Mouse (Mus musculus) heart, adult 2 months (tissue): ENCODE data around the gene Gpr160. TPM values are rescaled to one million over a fixed set of nuclear protein-coding genes. Genes with fewer than 3 reads are reported as not detected.

Experiments used
- DNase-seq, 2 experiments: peaks; one replicate each; pipeline ENCODE4 v3.0.0; 2021
- H3K27ac ChIP-seq: fragments of 200-600 bp; 2 replicates; pipeline ENCODE4 v1.8.1; 2022
- H3K27me3 ChIP-seq: fragments of 200-500 bp; 2 replicates; pipeline ENCODE4 v1.6.1; 2012; ENCODE audit warnings: mild to moderate bottlenecking, low read length, inconsistent platforms, mixed read lengths; ENCODE audit not compliant: control insufficient read depth, insufficient read depth
- H3K36me3 ChIP-seq: fragments of 200-500 bp; 2 replicates; pipeline ENCODE4 v1.6.1; 2012; ENCODE audit warnings: low read length, inconsistent platforms; ENCODE audit not compliant: control insufficient read depth, insufficient read depth
- H3K4me1 ChIP-seq: fragments of 200-500 bp; 2 replicates; pipeline ENCODE4 v1.6.1; 2011; ENCODE audit warnings: low read length; ENCODE audit not compliant: control insufficient read depth, insufficient read depth
- H3K4me3 ChIP-seq: fragments of 200-600 bp; 2 replicates; pipeline ENCODE4 v1.8.1; 2022
- H3K79me2 ChIP-seq: fragments of 200-500 bp; replicated peaks from 2 replicates; pipeline ENCODE4 v1.6.1; 2012; ENCODE audit warnings: mild to moderate bottlenecking, inconsistent platforms, low read length, moderate library complexity, mixed read lengths; ENCODE audit not compliant: control insufficient read depth, insufficient read depth
- H3K9ac ChIP-seq: fragments of 200-500 bp; 2 replicates; pipeline ENCODE4 v1.6.1; 2012; ENCODE audit warnings: low read depth, mild to moderate bottlenecking, control low read depth, inconsistent platforms, low read length, mixed read lengths
- CTCF ChIP-seq: fragments of 200-600 bp; IDR thresholded peaks from 2 replicates; pipeline ENCODE4 v1.8.1; 2022; ENCODE audit warnings: antibody characterized with exemption, mild to moderate bottlenecking, moderate library complexity
- EP300 ChIP-seq: fragments of 200-500 bp; IDR thresholded peaks from 2 replicates; pipeline ENCODE4 v1.6.1; 2011; ENCODE audit warnings: low read depth, low read length, control low read depth; ENCODE audit not compliant: insufficient read depth
- POLR2A ChIP-seq: fragments of 200-500 bp; IDR thresholded peaks from 2 replicates; pipeline ENCODE4 v1.6.1; 2011; ENCODE audit warnings: mild to moderate bottlenecking, low read depth, low read length, control low read depth; ENCODE audit not compliant: insufficient read depth
- WGBS: fragments of 180-500 bp; shearing (Covaris S2); methylation state at CpG from one replicate; pipeline ENCODE4 v1.1.7; 2018; 5-methylcytosine and 5-hydroxymethylcytosine counted together
- intact Hi-C: fragments of 180-260 bp; cut with DNase I; formaldehyde crosslinking; loops from one replicate; pipeline ENCODE4 v1.15.1; 2025
- polyA plus RNA-seq: library from polyadenylated mRNA; depleted of rRNA; stranded (reverse); fragments of >200 nt; gene quantifications from 2 replicates; pipeline ENCODE4 v1.2.3, GENCODE M21; 2012
- total RNA-seq, 2 experiments: library from RNA; stranded (reverse); gene quantifications; 2 replicates each; pipeline ENCODE4 v1.2.3; 2021

The Gpr160 gene
- total and polyA plus RNA-seq, 3 experiments = 1.4 to 2.8 (median 1.9) TPM

DNA sequence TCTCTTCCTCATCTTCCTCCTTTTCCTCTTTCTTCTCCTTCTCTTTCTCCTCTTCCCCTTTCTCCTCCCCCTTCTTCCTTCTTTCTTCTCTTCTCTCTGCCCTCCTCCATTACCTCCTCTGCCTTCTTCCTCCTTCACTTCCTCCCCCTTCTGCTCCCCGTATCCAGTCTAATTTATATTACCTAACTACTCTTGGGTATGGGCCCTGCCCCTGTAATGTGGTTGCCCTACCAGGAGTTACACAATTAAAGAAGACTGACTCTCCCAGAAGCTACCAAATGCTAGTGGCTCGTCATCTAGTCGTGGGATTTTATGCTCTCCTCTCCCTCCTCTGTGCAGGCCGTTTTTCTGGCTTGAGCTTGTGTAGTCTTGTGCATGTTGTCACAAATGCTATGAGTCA lies 5.0 kb downstream of the Gpr160 start:
- intact Hi-C loops = no loop called here
- Histone ChIP-seq H3K79me2 (no peaks in the 10 kb centered on the region), H3K36me3 (no peaks in the 10 kb centered on the region; the same call in 1 of the 2 replicates), H3K4me1 (peaks cover 1% of the 10 kb centered on the region; the same call in 1 of the 2 replicates), H3K27me3 (no peaks in the 10 kb centered on the region), H3K9ac (no peak overlapping the region), H3K4me3 (no peak overlapping the region), H3K27ac (no peak overlapping the region)
- TF ChIP-seq EP300 (no peak), POLR2A (no peak), CTCF (no peak)
- no peak for DNase-seq
- 72% methylated on average over 4 of the region's 4 CpGs for whole genome bisulfite sequencing

DNA sequence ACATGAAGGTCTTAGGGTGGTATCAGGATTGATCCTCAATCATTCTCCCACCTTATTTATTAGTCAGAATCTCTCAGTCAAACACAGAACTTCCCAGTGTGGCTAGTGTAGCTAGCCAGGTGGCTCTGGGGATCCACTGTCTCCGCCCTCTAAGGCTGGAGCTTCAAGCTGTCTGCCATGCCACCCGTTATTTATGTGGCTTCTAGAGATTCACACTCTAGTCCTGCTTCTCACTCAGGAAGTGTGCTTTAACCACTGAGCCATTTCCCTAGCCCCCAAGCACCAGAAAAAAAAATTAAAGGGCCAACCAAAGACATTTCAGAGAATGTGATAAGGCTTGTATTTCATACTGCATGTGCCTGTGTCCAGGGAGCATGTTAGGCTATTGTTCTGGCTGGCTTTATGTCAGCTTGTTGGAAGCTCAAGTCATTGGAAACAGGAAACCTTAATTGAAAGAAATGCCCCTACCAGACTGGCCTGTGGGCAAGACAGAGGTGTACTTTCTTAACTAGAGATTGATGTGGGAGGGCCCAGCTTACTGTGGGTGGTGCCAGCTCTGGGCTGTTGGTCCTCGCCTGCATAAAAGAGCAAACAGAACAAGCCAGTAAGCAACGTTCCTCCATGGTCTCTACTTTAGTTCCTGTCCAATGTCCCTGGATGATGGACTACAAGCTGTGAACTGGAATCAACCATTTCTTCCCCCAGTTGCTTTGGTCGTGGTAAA lies 8.1 kb downstream of the Gpr160 start:
- H3K4me1 ChIP-seq = peaks cover 2% of the 10 kb centered on the region
- no peak for TF ChIP-seq CTCF
- no peak for TF ChIP-seq EP300
- no peak for TF ChIP-seq POLR2A
- intact Hi-C loops = no loop called here
- no peak overlapping the region for H3K9ac ChIP-seq
- 63% methylated on average over 5 of the region's 5 CpGs for WGBS
- H3K79me2 ChIP-seq = no peaks in the 10 kb centered on the region
- no peak overlapping the region for H3K4me3 ChIP-seq
- no peaks in the 10 kb centered on the region; the same call in 1 of the 2 replicates for H3K36me3 ChIP-seq
- no peak for DNase-seq
- H3K27me3 ChIP-seq = no peaks in the 10 kb centered on the region
- H3K27ac ChIP-seq = peak overlapping the region; percentile 23

DNA sequence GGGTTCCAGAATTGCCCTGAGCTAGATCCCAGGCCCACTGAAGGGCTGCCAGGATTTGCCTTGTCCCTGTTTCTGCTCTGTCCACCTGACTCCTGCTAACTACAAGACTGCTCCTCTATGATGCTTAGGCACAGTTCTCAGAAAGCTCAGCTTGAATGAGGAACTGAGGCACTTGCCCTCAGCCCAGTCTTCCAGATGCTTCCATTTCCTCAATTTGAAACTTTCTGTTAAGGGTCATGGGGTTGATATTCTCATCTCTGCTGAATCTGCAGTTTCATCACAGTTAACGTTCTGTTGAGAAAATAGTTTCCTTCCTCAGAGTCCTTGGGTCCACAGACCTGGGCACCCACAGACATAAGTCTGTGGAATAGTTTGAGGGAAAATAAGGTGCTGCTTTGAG lies 8.9 kb downstream of the Gpr160 start:
- peak in 1 of 2 experiments; percentile 23 for DNase-seq
- Histone ChIP-seq H3K36me3 (no peaks in the 10 kb centered on the region; the same call in 1 of the 2 replicates), H3K4me3 (no peak overlapping the region), H3K9ac (no peak overlapping the region), H3K27ac (peak overlapping the region; percentile 23), H3K27me3 (no peaks in the 10 kb centered on the region), H3K4me1 (peaks cover 2% of the 10 kb centered on the region), H3K79me2 (no peaks in the 10 kb centered on the region)
- 46% methylated on average over 1 of the region's 1 CpGs for WGBS
- intact Hi-C loops = no loop called here
- TF ChIP-seq POLR2A = no peak
- TF ChIP-seq EP300 = no peak

DNA sequence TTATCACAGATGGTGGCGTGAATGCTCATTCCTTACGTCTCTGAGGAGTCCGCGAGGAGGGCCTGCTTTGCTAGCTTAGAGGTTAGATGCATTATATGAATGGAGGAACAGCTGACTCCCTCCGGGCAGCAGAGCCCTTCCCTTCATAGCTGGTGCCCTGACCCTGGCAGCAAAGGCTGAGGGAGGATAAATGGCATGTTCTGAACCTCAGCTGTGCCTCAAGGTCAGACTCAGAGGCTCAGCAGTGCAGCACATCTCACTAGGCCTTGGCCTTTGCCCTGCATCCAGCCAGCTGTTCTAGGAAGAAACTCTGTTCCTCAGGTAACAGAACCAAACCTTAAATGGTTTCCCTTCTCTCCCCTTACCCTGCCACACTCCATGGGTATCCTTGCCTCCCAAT lies 12.4 kb downstream of the Gpr160 start:
- Histone ChIP-seq H3K4me1 (peaks cover 4% of the 10 kb centered on the region), H3K4me3 (no peak overlapping the region), H3K36me3 (peaks cover 2% of the 10 kb centered on the region; the same call in 1 of the 2 replicates), H3K9ac (no peak overlapping the region), H3K27ac (no peak overlapping the region), H3K27me3 (no peaks in the 10 kb centered on the region), H3K79me2 (no peaks in the 10 kb centered on the region)
- intact Hi-C loops = no loop called here
- no peak for TF ChIP-seq EP300
- no peak for TF ChIP-seq POLR2A
- TF ChIP-seq CTCF = no peak
- DNase-seq = no peak
- 79% methylated on average over 5 of the region's 5 CpGs for WGBS

DNA sequence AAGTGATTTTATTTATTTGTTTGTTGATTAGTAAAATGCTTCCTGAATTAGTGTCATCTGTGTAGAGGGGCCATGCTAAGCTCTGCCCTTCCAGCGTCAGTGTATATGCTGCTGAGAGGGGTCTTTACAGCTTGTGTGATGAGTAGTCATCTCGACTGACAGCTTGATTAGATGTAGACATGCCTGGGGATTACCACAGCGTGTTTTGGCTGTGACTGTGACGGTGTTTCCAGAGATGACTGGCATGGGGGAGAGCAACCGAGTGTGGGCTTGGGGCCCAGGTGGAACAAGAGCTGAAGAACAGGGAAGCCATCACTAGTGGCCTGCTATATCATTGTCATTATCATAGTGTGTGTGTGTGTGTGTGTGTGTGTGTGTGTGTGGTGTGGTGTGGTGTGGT lies 12.9 kb downstream of the Gpr160 start:
- no peak for TF ChIP-seq POLR2A
- no peak for TF ChIP-seq EP300
- no peak for DNase-seq
- Histone ChIP-seq H3K27ac (no peak overlapping the region), H3K27me3 (no peaks in the 10 kb centered on the region), H3K79me2 (no peaks in the 10 kb centered on the region), H3K36me3 (peaks cover 2% of the 10 kb centered on the region; the same call in 1 of the 2 replicates), H3K4me1 (peaks cover 4% of the 10 kb centered on the region), H3K4me3 (no peak overlapping the region), H3K9ac (no peak overlapping the region)
- intact Hi-C loops = no loop called here
- WGBS = 77% methylated on average over 5 of the region's 5 CpGs

DNA sequence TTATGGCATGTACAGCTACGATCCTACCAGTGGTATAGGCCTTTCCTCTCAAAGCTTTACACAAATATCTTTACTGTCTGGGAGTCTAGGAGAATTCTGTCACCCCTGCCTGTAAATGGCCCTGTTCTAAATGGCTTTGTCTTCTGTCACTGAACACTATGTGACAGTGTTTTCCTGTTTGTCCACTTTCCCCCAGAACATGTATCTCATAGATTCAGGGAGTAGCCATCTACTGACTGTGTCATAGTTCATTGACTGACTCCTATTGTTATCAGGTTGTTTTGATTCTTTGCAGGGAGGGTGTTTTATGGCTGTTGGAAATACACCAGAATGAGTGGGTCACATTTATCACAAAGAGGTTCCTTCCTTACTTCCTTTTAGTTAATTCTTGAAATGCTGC lies 14.2 kb downstream of the Gpr160 start:
- Histone ChIP-seq H3K9ac (no peak overlapping the region), H3K27ac (peak overlapping the region; percentile 18), H3K36me3 (peaks cover 2% of the 10 kb centered on the region; the same call in 1 of the 2 replicates), H3K79me2 (no peaks in the 10 kb centered on the region), H3K27me3 (no peaks in the 10 kb centered on the region), H3K4me3 (no peak overlapping the region), H3K4me1 (peaks cover 3% of the 10 kb centered on the region)
- 71% methylated on average over 1 of the region's 1 CpGs for WGBS
- TF ChIP-seq CTCF (no peak), POLR2A (0 out of 2 replicates have a peak, but pooled peaks have one; percentile 19)
- intact Hi-C loops = no loop called here
- no peak for DNase-seq
